Mouse (Mus musculus): ENCODE results near the gene Retreg3.

GRCm38 (mm10) chr11:101083083-101083697 lies 36.5 kb downstream of the Retreg3 start:
- no peak for TF ChIP-seq POLR2A (IDR thresholded peaks at IDR 0.05; ENCODE audit: insufficient read depth, low read depth, low read length)
- no peak for TF ChIP-seq CTCF (IDR thresholded peaks at IDR 0.05; ENCODE audit: insufficient read depth, low read depth, low read length)
